Mouse (Mus musculus): ENCODE measurements around the gene Rpl39. TPM values are rescaled to one million over a fixed set of nuclear protein-coding genes. Genes with fewer than 3 reads are reported as not detected.

Rpl39 gene
- polyA plus RNA-seq (2011; ENCODE audit: insufficient read depth, insufficient read length, low read depth, missing spikeins): 1,538 and 1,601 TPM in 2 replicates

GRCm38 (mm10) chrX:37084927-37085660 is at the start of gene Rpl39:
TSS of gene Rpl39 (minus strand) at chrX:37085402.
- H3K9me3 ChIP-seq (replicated peaks; ENCODE audit: control insufficient read depth, insufficient read depth, low read length, poor library complexity, severe bottlenecking): no peaks in the 10 kb centered on the region
- H3K27ac ChIP-seq (ENCODE audit: insufficient read depth, low read length): peak within 1 kb of the TSS; percentile 93
- TF ChIP-seq POLR2A (IDR thresholded peaks at IDR 0.05; ENCODE audit: insufficient read depth, low read length) (peak; percentile 21), EP300 (IDR thresholded peaks at IDR 0.05; ENCODE audit: insufficient read depth, low read depth, low read length) (no peak), CTCF (IDR thresholded peaks at IDR 0.05; ENCODE audit: low read depth, low read length) (no peak)
- H3K4me1 ChIP-seq (ENCODE audit: control insufficient read depth, insufficient read depth, low read length): no peaks in the 10 kb centered on the region
- peaks cover 36% of the 10 kb centered on the region for H3K36me3 ChIP-seq (ENCODE audit: control insufficient read depth, insufficient read depth, low read length, poor library complexity, severe bottlenecking)
- H3K9ac ChIP-seq (ENCODE audit: low read depth, poor library complexity, severe bottlenecking): peak within 1 kb of the TSS; percentile 98
- H3K27me3 ChIP-seq (ENCODE audit: control insufficient read depth, insufficient read depth, low read length, poor library complexity, severe bottlenecking): no peaks in the 10 kb centered on the region
- peak within 1 kb of the TSS; percentile 100 for H3K4me3 ChIP-seq (ENCODE audit: low read depth, low read length)

- Histone ChIP-seq H3K4me1 (ENCODE audit: control insufficient read depth, insufficient read depth, low read length) (no peaks in the 10 kb centered on the region), H3K4me3 (ENCODE audit: low read depth, low read length) (peak within 1 kb of the TSS; percentile 100), H3K36me3 (ENCODE audit: control insufficient read depth, insufficient read depth, low read length, poor library complexity, severe bottlenecking) (no peaks in the 10 kb centered on the region; the same call in 1 of the 2 replicates), H3K27ac (ENCODE audit: insufficient read depth, low read length) (no peak within 1 kb of the TSS), H3K9me3 (replicated peaks; ENCODE audit: control insufficient read depth, insufficient read depth, low read length, poor library complexity, severe bottlenecking) (no peaks in the 10 kb centered on the region), H3K9ac (ENCODE audit: low read depth, poor library complexity, severe bottlenecking) (peak within 1 kb of the TSS; percentile 91), H3K27me3 (ENCODE audit: control insufficient read depth, insufficient read depth, low read length, poor library complexity, severe bottlenecking) (no peaks in the 10 kb centered on the region)
- TF ChIP-seq POLR2A (IDR thresholded peaks at IDR 0.05; ENCODE audit: insufficient read depth, low read length) (no peak), CTCF (IDR thresholded peaks at IDR 0.05; ENCODE audit: low read depth, low read length) (no peak), EP300 (IDR thresholded peaks at IDR 0.05; ENCODE audit: insufficient read depth, low read depth, low read length) (no peak)
These were observed 41.6 kb upstream of the Rpl39 start, which contains the start of gene Nkap for GRCm38 (mm10) chrX:37126671-37127358. TSS of gene Nkap (plus strand) at chrX:37126795.

GRCm38 (mm10) chrX:37125511-37125910 is 40.3 kb upstream of the Rpl39 start:
- no peak overlapping the region for H3K27ac ChIP-seq (ENCODE audit: insufficient read depth, low read length)
- no peaks in the 10 kb centered on the region for H3K9me3 ChIP-seq (replicated peaks; ENCODE audit: control insufficient read depth, insufficient read depth, low read length, poor library complexity, severe bottlenecking)
- no peak overlapping the region for H3K9ac ChIP-seq (ENCODE audit: low read depth, poor library complexity, severe bottlenecking)
- H3K27me3 ChIP-seq (ENCODE audit: control insufficient read depth, insufficient read depth, low read length, poor library complexity, severe bottlenecking): no peaks in the 10 kb centered on the region
- TF ChIP-seq EP300 (IDR thresholded peaks at IDR 0.05; ENCODE audit: insufficient read depth, low read depth, low read length): no peak
- TF ChIP-seq CTCF (IDR thresholded peaks at IDR 0.05; ENCODE audit: low read depth, low read length): no peak
- TF ChIP-seq POLR2A (IDR thresholded peaks at IDR 0.05; ENCODE audit: insufficient read depth, low read length): no peak
- no peaks in the 10 kb centered on the region for H3K36me3 ChIP-seq (ENCODE audit: control insufficient read depth, insufficient read depth, low read length, poor library complexity, severe bottlenecking)
- H3K4me1 ChIP-seq (ENCODE audit: control insufficient read depth, insufficient read depth, low read length): no peaks in the 10 kb centered on the region
- no peak overlapping the region for H3K4me3 ChIP-seq (ENCODE audit: low read depth, low read length)

- Histone ChIP-seq H3K4me1 (ENCODE audit: control insufficient read depth, insufficient read depth, low read length) (no peaks in the 10 kb centered on the region), H3K9me3 (replicated peaks; ENCODE audit: control insufficient read depth, insufficient read depth, low read length, poor library complexity, severe bottlenecking) (no peaks in the 10 kb centered on the region), H3K4me3 (ENCODE audit: low read depth, low read length) (no peak overlapping the region), H3K36me3 (ENCODE audit: control insufficient read depth, insufficient read depth, low read length, poor library complexity, severe bottlenecking) (no peaks in the 10 kb centered on the region), H3K27me3 (ENCODE audit: control insufficient read depth, insufficient read depth, low read length, poor library complexity, severe bottlenecking) (no peaks in the 10 kb centered on the region), H3K27ac (ENCODE audit: insufficient read depth, low read length) (no peak overlapping the region), H3K9ac (ENCODE audit: low read depth, poor library complexity, severe bottlenecking) (no peak overlapping the region)
- TF ChIP-seq POLR2A (IDR thresholded peaks at IDR 0.05; ENCODE audit: insufficient read depth, low read length) (no peak), EP300 (IDR thresholded peaks at IDR 0.05; ENCODE audit: insufficient read depth, low read depth, low read length) (no peak), CTCF (IDR thresholded peaks at IDR 0.05; ENCODE audit: low read depth, low read length) (no peak)
These were observed 35.0 kb upstream of the Rpl39 start for GRCm38 (mm10) chrX:37120212-37120611.

GRCm38 (mm10) chrX:37119585-37119984 is 34.4 kb upstream of the Rpl39 start:
- no peak overlapping the region for H3K9ac ChIP-seq (ENCODE audit: low read depth, poor library complexity, severe bottlenecking)
- H3K36me3 ChIP-seq (ENCODE audit: control insufficient read depth, insufficient read depth, low read length, poor library complexity, severe bottlenecking): no peaks in the 10 kb centered on the region
- H3K4me3 ChIP-seq (ENCODE audit: low read depth, low read length): no peak overlapping the region
- no peaks in the 10 kb centered on the region for H3K27me3 ChIP-seq (ENCODE audit: control insufficient read depth, insufficient read depth, low read length, poor library complexity, severe bottlenecking)
- H3K27ac ChIP-seq (ENCODE audit: insufficient read depth, low read length): no peak overlapping the region
- no peaks in the 10 kb centered on the region for H3K4me1 ChIP-seq (ENCODE audit: control insufficient read depth, insufficient read depth, low read length)
- TF ChIP-seq POLR2A (IDR thresholded peaks at IDR 0.05; ENCODE audit: insufficient read depth, low read length) (no peak), CTCF (IDR thresholded peaks at IDR 0.05; ENCODE audit: low read depth, low read length) (no peak), EP300 (IDR thresholded peaks at IDR 0.05; ENCODE audit: insufficient read depth, low read depth, low read length) (no peak)
- H3K9me3 ChIP-seq (replicated peaks; ENCODE audit: control insufficient read depth, insufficient read depth, low read length, poor library complexity, severe bottlenecking): no peaks in the 10 kb centered on the region

GRCm38 (mm10) chrX:37117085-37117484 is 31.9 kb upstream of the Rpl39 start:
- no peak for TF ChIP-seq CTCF (IDR thresholded peaks at IDR 0.05; ENCODE audit: low read depth, low read length)
- no peak for TF ChIP-seq EP300 (IDR thresholded peaks at IDR 0.05; ENCODE audit: insufficient read depth, low read depth, low read length)
- no peak for TF ChIP-seq POLR2A (IDR thresholded peaks at IDR 0.05; ENCODE audit: insufficient read depth, low read length)
- no peak overlapping the region for H3K9ac ChIP-seq (ENCODE audit: low read depth, poor library complexity, severe bottlenecking)
- no peaks in the 10 kb centered on the region for H3K36me3 ChIP-seq (ENCODE audit: control insufficient read depth, insufficient read depth, low read length, poor library complexity, severe bottlenecking)
- no peaks in the 10 kb centered on the region for H3K4me1 ChIP-seq (ENCODE audit: control insufficient read depth, insufficient read depth, low read length)
- H3K9me3 ChIP-seq (replicated peaks; ENCODE audit: control insufficient read depth, insufficient read depth, low read length, poor library complexity, severe bottlenecking): no peaks in the 10 kb centered on the region
- H3K27me3 ChIP-seq (ENCODE audit: control insufficient read depth, insufficient read depth, low read length, poor library complexity, severe bottlenecking): no peaks in the 10 kb centered on the region
- no peak overlapping the region for H3K4me3 ChIP-seq (ENCODE audit: low read depth, low read length)
- no peak overlapping the region for H3K27ac ChIP-seq (ENCODE audit: insufficient read depth, low read length)
